Mouse (Mus musculus) intestine, embryonic 15.5 days (tissue): ENCODE data around the gene Pgbd5. TPM values are rescaled to one million over a fixed set of nuclear protein-coding genes. Genes with fewer than 3 reads are reported as not detected.
A peak's percentile ranks its signal among the peaks of the same experiment; 100 is the strongest.

Experiments used
- ATAC-seq: fragments of 200-750 bp; cut with Nextera tagmentation; 2 replicates; pipeline ENCODE4 v1.8.0; 2017; ENCODE audit warnings: moderate TSS enrichment, moderate library complexity
- H3K27ac ChIP-seq: fragments of 300-500 bp; sonication (generic); 2 replicates; pipeline ENCODE4 v1.5.1; 2015; ENCODE audit warnings: mild to moderate bottlenecking, inconsistent platforms
- H3K27me3 ChIP-seq: fragments of 300-500 bp; sonication (generic); replicated peaks from 2 replicates; pipeline ENCODE4 v1.6.1; 2015; ENCODE audit warnings: inconsistent platforms
- H3K36me3 ChIP-seq: fragments of 300-500 bp; sonication (generic); 2 replicates; pipeline ENCODE4 v1.6.1; 2015; ENCODE audit warnings: inconsistent platforms
- H3K4me1 ChIP-seq: fragments of 300-500 bp; sonication (generic); replicated peaks from 2 replicates; pipeline ENCODE4 v1.6.1; 2015; ENCODE audit warnings: inconsistent platforms
- H3K4me2 ChIP-seq: fragments of 300-500 bp; sonication (generic); replicated peaks from 2 replicates; pipeline ENCODE4 v1.6.1; 2015; ENCODE audit warnings: mild to moderate bottlenecking, inconsistent platforms
- H3K4me3 ChIP-seq: fragments of 300-500 bp; sonication (generic); replicated peaks from 2 replicates; pipeline ENCODE4 v1.5.1; 2015; ENCODE audit warnings: inconsistent platforms
- H3K9ac ChIP-seq: fragments of 300-500 bp; sonication (generic); 2 replicates; pipeline ENCODE4 v1.6.1; 2015; ENCODE audit warnings: inconsistent platforms
- H3K9me3 ChIP-seq: fragments of 300-500 bp; sonication (generic); 2 replicates; pipeline ENCODE4 v1.6.1; 2016; ENCODE audit warnings: inconsistent platforms
- WGBS: fragments of 180-500 bp; shearing (Covaris S2); methylation state at CpG from one replicate; pipeline ENCODE4 v1.1.7; 2015; 5-methylcytosine and 5-hydroxymethylcytosine counted together
- polyA plus RNA-seq: library from polyadenylated mRNA; unstranded; fragments of >200 nt; fragmentation: Nextera tagmentation; extraction: Ambion mirVana; gene quantifications from 2 replicates; pipeline ENCODE4 v1.2.1, GENCODE M21; 2015

The Pgbd5 gene
- polyA plus RNA-seq, 1 experiment from 2014 or later, result 2.7 TPM

- Histone ChIP-seq H3K9ac (no peak overlapping the region), H3K4me3 (no peak overlapping the region), H3K4me2 (no peak overlapping the region), H3K27me3 (no peaks in the 10 kb centered on the region), H3K4me1 (no peaks in the 10 kb centered on the region), H3K36me3 (no peaks in the 10 kb centered on the region), H3K9me3 (no peaks in the 10 kb centered on the region), H3K27ac (no peak overlapping the region)
- ATAC-seq, result no peak
- 63% methylated on average over 6 of the region's 6 CpGs for WGBS
These were observed 60.2 kb downstream of the Pgbd5 start for GRCm38 (mm10) chr8:124379289-124379688.

- ATAC-seq, result no peak
- H3K36me3 ChIP-seq, result no peaks in the 10 kb centered on the region
- no peaks in the 10 kb centered on the region for H3K4me1 ChIP-seq
- no peak overlapping the region for H3K4me3 ChIP-seq
- WGBS, result 94% methylated on average over 12 of the region's 12 CpGs
- H3K4me2 ChIP-seq, result no peak overlapping the region
- no peak overlapping the region for H3K27ac ChIP-seq
- no peak overlapping the region for H3K9ac ChIP-seq
- H3K27me3 ChIP-seq, result no peaks in the 10 kb centered on the region
- H3K9me3 ChIP-seq, result no peaks in the 10 kb centered on the region
These were observed 63.1 kb downstream of the Pgbd5 start for GRCm38 (mm10) chr8:124376406-124376805.

- Histone ChIP-seq H3K27ac (no peak overlapping the region), H3K4me2 (no peak overlapping the region), H3K4me1 (no peaks in the 10 kb centered on the region), H3K9ac (no peak overlapping the region), H3K36me3 (no peaks in the 10 kb centered on the region), H3K27me3 (no peaks in the 10 kb centered on the region), H3K9me3 (no peaks in the 10 kb centered on the region), H3K4me3 (no peak overlapping the region)
- ATAC-seq, result no peak
- 84% methylated on average over 9 of the region's 9 CpGs for WGBS
These were observed 63.7 kb downstream of the Pgbd5 start for GRCm38 (mm10) chr8:124375727-124376126.

- H3K9ac ChIP-seq, result no peak overlapping the region
- no peak overlapping the region for H3K27ac ChIP-seq
- no peak overlapping the region for H3K4me3 ChIP-seq
- H3K4me1 ChIP-seq, result no peaks in the 10 kb centered on the region
- no peak; the same call in 1 of the 2 replicates for ATAC-seq
- H3K4me2 ChIP-seq, result no peak overlapping the region
- H3K36me3 ChIP-seq, result no peaks in the 10 kb centered on the region
- H3K27me3 ChIP-seq, result no peaks in the 10 kb centered on the region
- 74% methylated on average over 6 of the region's 6 CpGs for WGBS
- H3K9me3 ChIP-seq, result no peaks in the 10 kb centered on the region
These were observed 64.3 kb downstream of the Pgbd5 start for GRCm38 (mm10) chr8:124375168-124375567.

GRCm38 (mm10) chr8:124373753-124374152, 65.7 kb downstream of the Pgbd5 start:
- H3K4me1 ChIP-seq, result no peaks in the 10 kb centered on the region
- H3K36me3 ChIP-seq, result no peaks in the 10 kb centered on the region
- H3K9me3 ChIP-seq, result no peaks in the 10 kb centered on the region
- no peak overlapping the region for H3K27ac ChIP-seq
- no peak for ATAC-seq
- 87% methylated on average over 5 of the region's 5 CpGs for WGBS
- no peaks in the 10 kb centered on the region for H3K27me3 ChIP-seq
- H3K4me2 ChIP-seq, result no peak overlapping the region
- H3K9ac ChIP-seq, result no peak overlapping the region
- no peak overlapping the region for H3K4me3 ChIP-seq

GRCm38 (mm10) chr8:124371410-124372123, 67.9 kb downstream of the Pgbd5 start:
- Histone ChIP-seq H3K27me3 (no peaks in the 10 kb centered on the region), H3K27ac (no peak overlapping the region), H3K4me2 (no peak overlapping the region), H3K4me1 (no peaks in the 10 kb centered on the region), H3K4me3 (no peak overlapping the region), H3K9ac (no peak overlapping the region), H3K9me3 (no peaks in the 10 kb centered on the region), H3K36me3 (no peaks in the 10 kb centered on the region)
- 91% methylated on average over 23 of the region's 23 CpGs for WGBS
- ATAC-seq, result no peak

- H3K4me2 ChIP-seq, result no peak overlapping the region
- no peaks in the 10 kb centered on the region for H3K27me3 ChIP-seq
- ATAC-seq, result no peak
- no peaks in the 10 kb centered on the region for H3K36me3 ChIP-seq
- no peak overlapping the region for H3K9ac ChIP-seq
- WGBS, result 74% methylated on average over 17 of the region's 17 CpGs
- no peaks in the 10 kb centered on the region for H3K4me1 ChIP-seq
- H3K4me3 ChIP-seq, result no peak overlapping the region
- H3K9me3 ChIP-seq, result no peaks in the 10 kb centered on the region
- no peak overlapping the region for H3K27ac ChIP-seq
These were observed 68.9 kb downstream of the Pgbd5 start for GRCm38 (mm10) chr8:124370422-124371183.

GRCm38 (mm10) chr8:124368213-124368612, 71.2 kb downstream of the Pgbd5 start:
- Histone ChIP-seq H3K4me2 (no peak overlapping the region), H3K4me1 (no peaks in the 10 kb centered on the region), H3K9ac (no peak overlapping the region), H3K36me3 (no peaks in the 10 kb centered on the region), H3K9me3 (no peaks in the 10 kb centered on the region), H3K27me3 (no peaks in the 10 kb centered on the region), H3K27ac (no peak overlapping the region), H3K4me3 (no peak overlapping the region)
- WGBS, result 19% methylated on average over 8 of the region's 8 CpGs
- ATAC-seq, result peak; percentile 67; the same call in 1 of the 2 replicates

GRCm38 (mm10) chr8:124363337-124363736, 76.1 kb downstream of the Pgbd5 start:
- Histone ChIP-seq H3K4me2 (no peak overlapping the region), H3K27ac (no peak overlapping the region), H3K4me3 (no peak overlapping the region), H3K9me3 (no peaks in the 10 kb centered on the region), H3K4me1 (no peaks in the 10 kb centered on the region), H3K27me3 (no peaks in the 10 kb centered on the region), H3K9ac (no peak overlapping the region), H3K36me3 (no peaks in the 10 kb centered on the region)
- no peak for ATAC-seq
- 92% methylated on average over 15 of the region's 15 CpGs for WGBS

- ATAC-seq, result no peak
- H3K4me3 ChIP-seq, result no peak overlapping the region
- WGBS, result 77% methylated on average over 7 of the region's 7 CpGs
These were observed 76.9 kb downstream of the Pgbd5 start for GRCm38 (mm10) chr8:124362589-124362988.

GRCm38 (mm10) chr8:124361773-124362427, 77.6 kb downstream of the Pgbd5 start:
- Histone ChIP-seq H3K9me3 (no peaks in the 10 kb centered on the region), H3K4me1 (no peaks in the 10 kb centered on the region), H3K4me2 (no peak overlapping the region), H3K9ac (no peak overlapping the region), H3K4me3 (no peak overlapping the region), H3K27me3 (no peaks in the 10 kb centered on the region), H3K36me3 (no peaks in the 10 kb centered on the region), H3K27ac (no peak overlapping the region)
- 83% methylated on average over 11 of the region's 11 CpGs for WGBS
- no peak for ATAC-seq

More at GRCm38 (mm10) chr8:124362589-124362988, 76.9 kb downstream of the Pgbd5 start:
- Histone ChIP-seq H3K4me2 (no peak overlapping the region), H3K27ac (no peak overlapping the region), H3K36me3 (no peaks in the 10 kb centered on the region), H3K9ac (no peak overlapping the region), H3K27me3 (no peaks in the 10 kb centered on the region), H3K4me1 (no peaks in the 10 kb centered on the region), H3K9me3 (no peaks in the 10 kb centered on the region)

- H3K4me1 ChIP-seq, result no peaks in the 10 kb centered on the region
- WGBS, result 68% methylated on average over 3 of the region's 3 CpGs
These were observed 78.5 kb downstream of the Pgbd5 start for GRCm38 (mm10) chr8:124360911-124361310.

More at GRCm38 (mm10) chr8:124360911-124361310, 78.5 kb downstream of the Pgbd5 start:
- no peak overlapping the region for H3K9ac ChIP-seq
- H3K4me3 ChIP-seq, result no peak overlapping the region
- H3K9me3 ChIP-seq, result no peaks in the 10 kb centered on the region
- H3K4me2 ChIP-seq, result no peak overlapping the region
- no peaks in the 10 kb centered on the region for H3K27me3 ChIP-seq
- no peaks in the 10 kb centered on the region for H3K36me3 ChIP-seq
- no peak for ATAC-seq
- no peak overlapping the region for H3K27ac ChIP-seq
